Mouse (Mus musculus) thymus, adult 2 months (tissue): ENCODE measurements around the gene Hist1h1a.

ENCODE experiments used
- CTCF ChIP-seq: fragments of 200-500 bp; IDR thresholded peaks from 2 replicates; pipeline ENCODE4 v1.5.1; 2012; ENCODE audit warnings: mild to moderate bottlenecking, control low read depth, low read length, moderate library complexity, borderline replicate concordance; ENCODE audit not compliant: control insufficient read depth, poor library complexity, insufficient read depth; ENCODE audit errors: extremely low read depth
- POLR2A ChIP-seq: fragments of 200-500 bp; IDR thresholded peaks from 2 replicates; pipeline ENCODE4 v1.6.1; 2012; ENCODE audit warnings: mild to moderate bottlenecking, low read length, control low read depth, moderate library complexity; ENCODE audit not compliant: control insufficient read depth, poor library complexity, insufficient read depth; ENCODE audit errors: extremely low read depth

- no peak for TF ChIP-seq CTCF
- no peak for TF ChIP-seq POLR2A
These were observed 5.5 kb downstream of the Hist1h1a start for GRCm38 (mm10) chr13:23768834-23769397.
